Mouse (Mus musculus): ENCODE data around the gene Fezf2. TPM values are rescaled to one million over a fixed set of nuclear protein-coding genes. Genes with fewer than 3 reads are reported as not detected.

The Fezf2 gene
- polyA plus RNA-seq (2016; fragmentation: Nextera tagmentation; extraction: Ambion mirVana): 5.0 and 9.8 TPM in 2 replicates

GRCm38 (mm10) chr14:12348089-12348488 lies at the start of gene Fezf2:
TSS of gene Fezf2 (minus strand) at chr14:12348189.
- Histone ChIP-seq H3K4me1 (peaks cover 48% of the 10 kb centered on the region), H3K27ac (replicated peaks) (no peak within 1 kb of the TSS), H3K4me3 (peak within 1 kb of the TSS; percentile 46), H3K36me3 (no peaks in the 10 kb centered on the region), H3K9me3 (replicated peaks) (no peaks in the 10 kb centered on the region), H3K27me3 (ENCODE audit: low read depth, poor library complexity, severe bottlenecking) (peaks cover 100% of the 10 kb centered on the region)
- DNase-seq (ENCODE audit: low spot score): no peak
- 0% methylated on average over 2 of the region's 2 CpGs for whole genome bisulfite sequencing

GRCm38 (mm10) chr14:12397561-12397960 lies 49.6 kb upstream of the Fezf2 start:
- H3K4me1 ChIP-seq: peaks cover 24% of the 10 kb centered on the region
- WGBS: 71% methylated on average over 3 of the region's 3 CpGs

GRCm38 (mm10) chr14:12394318-12394717 lies 46.3 kb upstream of the Fezf2 start:
- H3K27ac ChIP-seq (replicated peaks): no peak overlapping the region
- H3K9me3 ChIP-seq (replicated peaks): no peaks in the 10 kb centered on the region
- peaks cover 98% of the 10 kb centered on the region for H3K27me3 ChIP-seq (ENCODE audit: low read depth, poor library complexity, severe bottlenecking)
- DNase-seq (ENCODE audit: low spot score): no peak
- H3K4me3 ChIP-seq: no peak overlapping the region
- H3K4me1 ChIP-seq: peaks cover 56% of the 10 kb centered on the region
- no peaks in the 10 kb centered on the region for H3K36me3 ChIP-seq
- 48% methylated on average over 2 of the region's 2 CpGs for WGBS

More at GRCm38 (mm10) chr14:12397561-12397960, 49.6 kb upstream of the Fezf2 start:
- Histone ChIP-seq H3K27me3 (ENCODE audit: low read depth, poor library complexity, severe bottlenecking) (peaks cover 98% of the 10 kb centered on the region), H3K27ac (replicated peaks) (no peak overlapping the region), H3K9me3 (replicated peaks) (no peaks in the 10 kb centered on the region), H3K36me3 (no peaks in the 10 kb centered on the region), H3K4me3 (no peak overlapping the region)
- DNase-seq (ENCODE audit: low spot score): no peak

GRCm38 (mm10) chr14:12393271-12393861 lies 45.4 kb upstream of the Fezf2 start:
- Histone ChIP-seq H3K27me3 (ENCODE audit: low read depth, poor library complexity, severe bottlenecking) (peaks cover 98% of the 10 kb centered on the region), H3K9me3 (replicated peaks) (no peaks in the 10 kb centered on the region), H3K4me3 (no peak overlapping the region), H3K4me1 (peaks cover 65% of the 10 kb centered on the region), H3K27ac (replicated peaks) (no peak overlapping the region), H3K36me3 (no peaks in the 10 kb centered on the region)
- 7% methylated on average over 12 of the region's 12 CpGs for WGBS
- peak; percentile 68 for DNase-seq (ENCODE audit: low spot score)

- Histone ChIP-seq H3K9me3 (replicated peaks) (no peaks in the 10 kb centered on the region), H3K4me1 (peaks cover 77% of the 10 kb centered on the region), H3K27ac (replicated peaks) (no peak overlapping the region), H3K36me3 (no peaks in the 10 kb centered on the region), H3K27me3 (ENCODE audit: low read depth, poor library complexity, severe bottlenecking) (peaks cover 98% of the 10 kb centered on the region), H3K4me3 (no peak overlapping the region)
- DNase-seq (ENCODE audit: low spot score): no peak
- 46% methylated on average over 7 of the region's 7 CpGs for WGBS
These were observed 43.2 kb upstream of the Fezf2 start for GRCm38 (mm10) chr14:12391167-12391566.

GRCm38 (mm10) chr14:12388806-12389436 lies 40.9 kb upstream of the Fezf2 start:
- 3% methylated on average over 14 of the region's 14 CpGs for WGBS
- DNase-seq (ENCODE audit: low spot score): peak; percentile 65
- H3K4me1 ChIP-seq: peaks cover 66% of the 10 kb centered on the region
- 0 out of 2 replicates have a peak overlapping the region, but pooled peaks have one; percentile 16 for H3K4me3 ChIP-seq
- H3K9me3 ChIP-seq (replicated peaks): no peaks in the 10 kb centered on the region
- peaks cover 99% of the 10 kb centered on the region for H3K27me3 ChIP-seq (ENCODE audit: low read depth, poor library complexity, severe bottlenecking)
- H3K27ac ChIP-seq (replicated peaks): no peak overlapping the region
- no peaks in the 10 kb centered on the region for H3K36me3 ChIP-seq

- no peaks in the 10 kb centered on the region for H3K36me3 ChIP-seq
- peaks cover 60% of the 10 kb centered on the region for H3K4me1 ChIP-seq
- H3K4me3 ChIP-seq: 0 out of 2 replicates have a peak overlapping the region, but pooled peaks have one; percentile 16
- H3K27ac ChIP-seq (replicated peaks): no peak overlapping the region
- H3K27me3 ChIP-seq (ENCODE audit: low read depth, poor library complexity, severe bottlenecking): peaks cover 100% of the 10 kb centered on the region
- no peaks in the 10 kb centered on the region for H3K9me3 ChIP-seq (replicated peaks)
- peak; percentile 65 for DNase-seq (ENCODE audit: low spot score)
- WGBS: 15% methylated on average over 4 of the region's 4 CpGs
These were observed 40.3 kb upstream of the Fezf2 start for GRCm38 (mm10) chr14:12388192-12388795.

- H3K36me3 ChIP-seq: no peaks in the 10 kb centered on the region
- peaks cover 49% of the 10 kb centered on the region for H3K4me1 ChIP-seq
- H3K27me3 ChIP-seq (ENCODE audit: low read depth, poor library complexity, severe bottlenecking): peaks cover 100% of the 10 kb centered on the region
- no peak overlapping the region for H3K27ac ChIP-seq (replicated peaks)
- no peak overlapping the region for H3K4me3 ChIP-seq
- WGBS: 59% methylated on average over 6 of the region's 6 CpGs
- no peaks in the 10 kb centered on the region for H3K9me3 ChIP-seq (replicated peaks)
- no peak for DNase-seq (ENCODE audit: low spot score)
These were observed 39.2 kb upstream of the Fezf2 start for GRCm38 (mm10) chr14:12387176-12387575.

GRCm38 (mm10) chr14:12377883-12378282 lies 29.9 kb upstream of the Fezf2 start:
- H3K9me3 ChIP-seq (replicated peaks): no peaks in the 10 kb centered on the region
- DNase-seq (ENCODE audit: low spot score): no peak
- peaks cover 5% of the 10 kb centered on the region; the same call in 1 of the 2 replicates for H3K4me1 ChIP-seq
- no peaks in the 10 kb centered on the region for H3K36me3 ChIP-seq
- no peak overlapping the region for H3K4me3 ChIP-seq
- WGBS: 27% methylated on average over 9 of the region's 9 CpGs
- no peak overlapping the region for H3K27ac ChIP-seq (replicated peaks)
- H3K27me3 ChIP-seq (ENCODE audit: low read depth, poor library complexity, severe bottlenecking): peaks cover 99% of the 10 kb centered on the region

GRCm38 (mm10) chr14:12377289-12377688 lies 29.3 kb upstream of the Fezf2 start:
- DNase-seq (ENCODE audit: low spot score): no peak
- H3K9me3 ChIP-seq (replicated peaks): no peaks in the 10 kb centered on the region
- H3K27me3 ChIP-seq (ENCODE audit: low read depth, poor library complexity, severe bottlenecking): peaks cover 99% of the 10 kb centered on the region
- no peak overlapping the region for H3K27ac ChIP-seq (replicated peaks)
- no peaks in the 10 kb centered on the region for H3K36me3 ChIP-seq
- WGBS: 98% methylated on average over 2 of the region's 2 CpGs
- no peak overlapping the region for H3K4me3 ChIP-seq
- H3K4me1 ChIP-seq: peaks cover 5% of the 10 kb centered on the region; the same call in 1 of the 2 replicates

- WGBS: 68% methylated on average over 2 of the region's 2 CpGs
- no peak overlapping the region for H3K27ac ChIP-seq (replicated peaks)
- no peak for DNase-seq (ENCODE audit: low spot score)
- H3K4me1 ChIP-seq: peaks cover 5% of the 10 kb centered on the region; the same call in 1 of the 2 replicates
- peaks cover 99% of the 10 kb centered on the region for H3K27me3 ChIP-seq (ENCODE audit: low read depth, poor library complexity, severe bottlenecking)
- no peaks in the 10 kb centered on the region for H3K9me3 ChIP-seq (replicated peaks)
- no peak overlapping the region for H3K4me3 ChIP-seq
- H3K36me3 ChIP-seq: no peaks in the 10 kb centered on the region
These were observed 27.5 kb upstream of the Fezf2 start for GRCm38 (mm10) chr14:12375451-12375850.

- 5% methylated on average over 16 of the region's 16 CpGs for WGBS
- Histone ChIP-seq H3K27ac (replicated peaks) (no peak overlapping the region), H3K9me3 (replicated peaks) (no peaks in the 10 kb centered on the region), H3K4me1 (peaks cover 36% of the 10 kb centered on the region), H3K4me3 (no peak overlapping the region), H3K36me3 (no peaks in the 10 kb centered on the region), H3K27me3 (ENCODE audit: low read depth, poor library complexity, severe bottlenecking) (peaks cover 100% of the 10 kb centered on the region)
- peak; percentile 34 for DNase-seq (ENCODE audit: low spot score)
These were observed 2.4 kb upstream of the Fezf2 start for GRCm38 (mm10) chr14:12350271-12350916.
